Mouse (Mus musculus) R1 (cell line): ENCODE measurements around the gene Hebp1.
A peak's percentile ranks its signal among the peaks of the same experiment; 100 is the strongest.

ENCODE experiments used
- DNase-seq: peaks from one replicate; pipeline ENCODE4 v3.0.0-alpha.2; 2018; ENCODE audit warnings: low read depth, low spot score

The Hebp1 gene

DNA sequence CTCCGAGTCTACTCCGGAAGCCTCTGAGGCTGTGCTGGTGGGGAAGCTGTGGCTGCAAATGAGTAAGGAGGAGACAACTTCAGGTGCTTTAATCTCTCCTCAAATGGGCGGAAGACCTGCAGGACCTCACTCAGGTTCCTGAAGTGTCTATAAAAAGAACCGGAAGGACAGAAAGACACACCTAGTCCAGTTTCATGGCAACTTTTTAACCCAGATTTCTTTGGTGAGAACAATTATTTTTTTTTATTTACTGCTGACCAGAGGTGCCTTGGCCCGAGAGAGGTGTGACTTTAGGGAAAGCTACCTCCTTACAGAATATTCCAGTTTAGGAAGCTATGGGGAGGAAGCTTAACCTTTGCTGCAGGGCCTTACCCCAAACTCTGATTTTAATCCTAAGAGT lies 79.6 kb downstream of the Hebp1 start, which contains the start of gene Gprc5d:
Gene Gprc5d (minus strand): TSS at position 101 of the 400 bp plus-strand sequence.
- DNase-seq: no peak

DNA sequence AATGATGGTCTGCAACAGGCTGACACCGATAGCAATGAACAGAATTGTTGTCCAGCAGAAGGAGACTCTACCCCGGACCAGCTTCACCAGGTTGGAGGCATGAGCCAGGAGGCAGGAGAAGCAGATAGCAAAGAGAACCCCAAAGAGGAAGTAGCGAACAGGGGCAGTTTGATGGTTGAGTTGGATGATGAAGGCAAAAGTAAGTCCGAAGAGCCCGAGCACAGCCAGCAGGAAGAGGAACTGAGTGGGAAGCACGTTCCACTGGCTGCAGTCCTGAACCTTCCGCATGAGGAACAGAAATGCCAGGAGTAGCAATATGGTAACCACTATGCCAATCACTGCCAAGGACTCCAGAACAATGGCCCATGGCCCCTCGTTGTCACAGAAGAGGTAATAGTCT lies 81.3 kb downstream of the Hebp1 start:
- no peak for DNase-seq

DNA sequence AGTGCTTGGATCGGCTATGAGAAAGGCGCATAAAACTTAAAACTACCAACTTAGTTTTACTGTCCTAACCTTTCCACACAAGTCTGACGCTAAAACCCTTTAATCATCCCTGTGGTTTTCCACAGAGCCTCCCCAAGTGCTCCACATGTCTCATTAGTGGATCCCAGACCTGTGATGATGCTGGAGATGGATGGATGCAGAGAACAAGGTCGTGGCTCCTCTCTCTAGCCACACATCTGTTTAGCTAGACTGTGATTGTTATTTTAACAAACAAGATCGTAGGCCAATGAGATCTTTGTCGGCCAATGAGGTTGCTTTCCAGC lies 84.7 kb downstream of the Hebp1 start:
- DNase-seq: no peak

DNA sequence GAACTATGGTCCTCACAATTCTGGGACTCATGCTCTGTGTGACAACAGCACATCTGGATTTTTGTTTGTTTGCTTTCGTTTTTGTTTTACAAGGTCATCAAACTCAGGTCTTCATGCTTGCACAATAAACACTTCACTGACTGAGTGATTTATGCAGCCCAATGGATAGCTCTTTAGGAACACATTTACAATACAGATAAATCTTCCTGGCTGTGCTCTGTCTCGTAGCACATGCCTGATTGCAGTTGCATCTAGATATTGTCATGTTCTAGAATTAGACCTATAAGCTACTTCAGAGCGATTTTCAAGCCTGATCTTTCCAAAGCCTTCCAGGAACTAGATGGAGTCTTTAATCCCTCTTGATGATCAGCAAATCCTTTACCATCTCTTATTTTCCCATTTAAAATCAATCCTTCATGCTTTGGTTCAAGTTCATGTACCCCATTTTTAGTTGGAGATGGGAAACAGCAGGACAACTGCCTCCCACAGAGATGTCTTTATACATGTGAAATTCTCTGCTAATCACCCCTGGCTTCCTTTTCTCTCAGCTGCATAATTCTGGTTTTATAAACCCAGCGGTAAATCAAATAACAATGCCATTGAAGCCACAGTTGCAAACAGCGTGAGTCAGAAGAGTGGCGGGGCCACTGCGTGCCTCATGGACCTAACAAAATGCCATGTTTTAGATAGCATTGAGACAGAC lies 85.3 kb downstream of the Hebp1 start:
- peak; percentile 84 for DNase-seq

DNA sequence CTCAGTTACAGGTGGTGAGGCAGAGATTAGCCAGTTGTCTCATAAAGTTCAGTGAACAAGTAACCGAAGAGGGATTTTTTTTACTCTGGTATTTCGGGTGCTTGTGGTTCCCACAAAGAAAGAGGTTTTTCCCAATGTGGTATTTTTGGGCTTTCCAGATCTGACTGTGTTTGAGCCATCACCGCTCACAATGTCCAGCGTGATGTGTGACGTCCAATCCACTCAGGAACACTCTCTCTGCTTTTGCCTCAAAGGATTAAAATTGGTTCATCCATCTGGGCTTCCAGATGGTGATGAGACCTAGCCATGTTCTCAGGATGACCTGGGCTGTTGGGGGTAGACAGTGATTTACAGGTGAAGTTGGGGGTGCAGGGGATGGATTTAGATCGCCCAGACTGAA lies 90.8 kb downstream of the Hebp1 start:
- no peak for DNase-seq

DNA sequence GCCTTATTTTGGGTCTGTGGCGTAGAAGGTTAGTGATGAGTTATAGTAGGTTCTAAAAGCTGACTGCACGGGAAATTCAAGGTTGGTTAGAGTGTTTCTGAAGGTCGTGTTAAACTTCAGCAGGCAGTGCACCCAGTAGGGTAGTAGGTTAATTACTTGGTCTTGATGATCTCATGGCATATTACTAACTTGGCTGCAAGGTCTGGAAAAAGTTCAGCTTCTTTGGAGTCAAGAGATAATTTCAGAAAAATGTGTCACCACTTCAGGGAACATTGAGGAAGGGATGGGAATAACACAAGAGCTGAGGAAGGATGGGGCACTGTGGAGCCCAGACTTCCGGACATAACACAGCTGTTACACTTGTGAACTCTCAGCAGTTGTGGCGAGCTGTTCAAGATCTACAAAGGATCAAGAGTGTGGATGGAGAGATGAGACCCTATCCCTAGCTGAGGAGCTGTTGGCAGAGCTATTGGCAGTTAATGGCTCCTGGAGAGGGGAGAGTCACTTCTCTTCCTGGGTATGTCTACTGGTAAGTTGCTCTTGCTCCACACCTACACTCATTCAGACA lies 95.0 kb downstream of the Hebp1 start:
- peak; percentile 22 for DNase-seq

DNA sequence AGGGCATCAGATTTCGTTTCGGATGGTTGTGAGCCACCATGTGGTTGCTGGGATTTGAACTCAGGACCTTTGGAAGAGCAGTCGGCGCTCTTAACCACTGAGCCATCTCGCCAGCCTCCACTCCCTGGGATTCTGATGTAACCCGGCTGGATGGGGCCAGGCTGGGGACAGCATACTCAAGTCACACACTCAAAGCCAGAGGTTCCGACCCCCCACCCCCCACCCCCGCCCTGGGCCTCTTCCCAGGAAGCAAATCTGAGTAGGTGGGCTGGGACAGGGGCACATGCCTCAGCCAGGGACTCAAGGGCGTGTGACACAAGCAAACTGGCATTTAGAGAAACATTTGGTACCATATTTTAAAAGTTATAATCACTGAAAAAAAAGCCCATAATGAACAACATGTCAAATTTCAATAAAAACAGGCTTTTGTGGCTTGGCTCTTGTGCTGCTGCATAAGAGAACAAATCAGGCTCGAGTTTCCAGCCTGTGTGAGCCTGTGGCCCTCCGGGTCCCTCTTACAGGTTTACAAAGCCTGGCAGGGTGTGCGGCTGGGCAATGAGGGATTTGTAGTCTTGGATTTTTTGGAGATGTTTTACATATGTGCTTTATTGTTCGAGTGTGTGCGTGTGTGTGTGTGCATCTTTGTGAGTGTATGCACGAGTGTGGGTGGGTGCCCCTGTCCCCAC lies 96.9 kb downstream of the Hebp1 start:
- DNase-seq: no peak

DNA sequence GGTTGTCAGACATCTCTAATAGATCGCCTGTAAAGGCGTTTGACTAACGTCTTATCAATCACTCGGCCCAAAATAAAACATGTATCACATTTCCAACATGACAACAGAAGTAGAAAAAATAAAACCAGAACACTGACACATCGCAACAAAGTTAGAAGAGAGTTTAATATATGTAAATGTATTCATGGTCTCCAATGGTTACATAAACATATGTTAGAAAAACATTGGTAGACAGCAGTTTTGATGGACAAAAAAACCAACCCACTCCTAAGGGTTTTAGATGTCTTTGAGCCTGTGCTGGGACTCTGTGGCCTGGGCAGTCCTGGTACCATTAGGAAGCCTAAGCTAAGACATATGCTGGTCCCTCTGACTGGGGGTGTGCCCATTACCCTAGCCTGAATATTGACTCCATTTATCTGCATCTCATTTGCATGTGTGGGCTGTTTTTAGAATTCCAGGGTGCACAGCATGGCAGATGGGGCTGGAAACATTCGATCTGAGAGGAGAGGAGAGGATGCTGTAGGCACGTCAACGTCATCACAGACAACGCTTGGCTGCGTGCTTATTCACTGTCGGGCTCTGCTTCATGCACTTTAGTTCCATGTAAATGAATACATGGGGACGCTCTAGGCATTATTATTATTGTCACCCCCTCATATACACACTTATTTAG lies 104.9 kb downstream of the Hebp1 start:
- DNase-seq: no peak

DNA sequence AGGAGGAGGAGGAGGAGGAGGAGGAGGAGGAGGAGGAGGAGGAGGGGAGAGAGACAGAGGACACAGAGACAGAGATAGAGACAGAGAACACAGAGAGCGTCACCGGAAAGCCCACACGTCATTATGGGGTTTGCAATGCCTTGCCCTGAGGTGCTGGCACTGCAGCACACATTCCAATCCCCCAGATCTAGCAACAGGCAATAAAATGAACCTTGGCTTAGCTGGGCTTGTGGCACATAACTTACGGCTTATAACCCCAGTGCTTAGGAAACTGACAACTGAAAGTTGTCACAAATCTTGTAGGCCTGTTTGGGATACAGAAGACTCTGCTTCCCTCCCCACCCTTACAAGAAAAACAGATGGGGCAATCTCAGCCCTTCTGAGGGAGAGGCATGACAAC lies 107.2 kb downstream of the Hebp1 start:
- no peak for DNase-seq

DNA sequence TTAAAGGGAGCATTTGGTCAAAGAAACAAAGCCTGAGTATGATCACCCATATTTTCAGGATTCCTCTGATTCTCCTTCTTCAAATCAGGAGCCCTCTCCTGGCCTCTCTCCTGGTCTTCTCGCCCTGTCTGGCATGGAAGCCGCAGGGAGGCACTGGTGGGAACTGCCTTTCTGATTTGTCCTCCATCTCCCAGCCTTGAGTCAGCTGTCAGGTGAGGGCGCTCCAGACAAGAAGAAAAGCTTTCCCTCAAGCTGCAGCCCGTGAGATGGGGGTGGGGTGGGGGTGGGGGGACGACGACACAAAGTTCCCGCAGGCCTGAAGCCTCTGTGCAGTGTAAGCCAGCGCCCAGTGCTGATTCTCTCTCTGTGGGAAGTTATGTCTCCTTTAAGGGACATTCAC lies 108.0 kb downstream of the Hebp1 start:
- DNase-seq: peak; percentile 50

DNA sequence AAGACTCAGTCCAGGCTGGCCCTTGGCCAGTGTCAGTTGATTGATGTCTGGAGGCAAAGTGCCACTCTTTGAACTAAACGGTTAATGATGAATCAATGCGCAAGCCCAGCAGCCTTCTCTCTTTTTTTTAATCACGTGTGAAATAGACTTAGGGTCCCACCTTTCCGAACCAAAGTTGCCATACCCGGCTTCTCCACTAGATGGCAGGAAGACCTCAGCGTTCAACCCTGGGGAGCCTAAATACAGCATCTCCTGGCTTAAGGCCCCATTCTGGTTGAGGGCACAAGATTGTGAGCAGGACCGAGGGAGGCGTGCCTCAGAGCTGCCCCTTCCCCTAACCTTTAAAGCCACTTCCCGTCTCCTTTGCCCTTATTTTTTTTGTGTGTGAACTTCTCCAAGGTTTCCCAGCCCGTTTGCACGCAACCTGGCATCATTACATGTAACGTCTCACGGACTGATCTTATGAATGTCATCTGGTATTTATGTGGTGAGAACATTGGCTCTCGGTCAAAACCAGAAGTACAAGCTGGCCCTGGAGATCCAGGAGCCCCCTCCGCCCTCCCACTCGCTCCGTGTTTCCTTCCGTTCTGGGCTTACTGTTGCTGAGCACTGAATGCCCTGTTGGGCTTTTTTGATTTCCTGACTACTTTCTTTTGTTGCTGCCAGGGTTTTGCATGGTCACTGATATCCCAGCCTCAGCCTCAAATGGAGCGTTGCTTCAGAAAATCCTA lies 109.9 kb downstream of the Hebp1 start:
- peak; percentile 90 for DNase-seq
